Mouse (Mus musculus): ENCODE measurements around the gene Slamf9.

DNA sequence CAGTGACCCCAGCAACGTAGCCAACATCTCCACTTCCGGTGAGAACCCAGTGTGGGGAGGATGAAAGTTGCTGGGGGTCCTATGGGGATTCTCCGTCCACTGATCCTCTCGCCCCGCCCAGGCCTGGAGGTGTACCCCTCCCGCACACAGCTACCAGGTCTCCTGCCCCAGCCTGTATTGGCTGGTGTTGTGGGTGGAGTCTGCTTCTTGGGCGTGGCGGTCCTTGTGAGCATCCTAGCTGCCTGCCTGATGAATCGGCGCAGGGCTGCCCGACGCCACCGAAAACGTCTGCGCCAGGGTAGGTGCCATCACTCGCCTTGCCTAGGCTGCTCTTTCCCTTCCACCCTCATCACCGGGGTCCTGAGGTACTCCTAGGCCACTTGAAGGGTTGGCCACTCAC is 20.9 kb downstream of the Slamf9 start:
- TF ChIP-seq EP300 (IDR thresholded peaks at IDR 0.05; ENCODE audit: low read depth in 1 of 2, low read length in 2 of 2) (no peak), CTCF (IDR thresholded peaks at IDR 0.05 in 2 of 3, conservative IDR thresholded peaks at IDR 0.05 in 1 of 3; ENCODE audit: control insufficient read depth in 1 of 3, insufficient read depth in 1 of 3, low read depth in 2 of 3, low read length in 3 of 3, poor library complexity in 1 of 3, severe bottlenecking in 1 of 3) (no peak), POLR2AphosphoS2 (IDR thresholded peaks at IDR 0.05; ENCODE audit: low read length) (no peak), POLR2A (IDR thresholded peaks at IDR 0.05; ENCODE audit: control insufficient read depth in 1 of 2, insufficient read depth in 1 of 2, low read depth in 1 of 2, low read length in 2 of 2, poor library complexity in 1 of 2) (no peak), RCOR1 (IDR thresholded peaks at IDR 0.05; ENCODE audit: low read depth, low read length) (no peak), KAT2A (conservative IDR thresholded peaks at IDR 0.05; ENCODE audit: low read depth, low read length) (no peak), MAFK (IDR thresholded peaks at IDR 0.05; ENCODE audit: borderline replicate concordance, low read depth, low read length) (no peak), RAD21 (IDR thresholded peaks at IDR 0.05; ENCODE audit: low read depth, low read length) (no peak), USF1 (IDR thresholded peaks at IDR 0.05; ENCODE audit: low read depth, low read length) (no peak), CHD2 (IDR thresholded peaks at IDR 0.05; ENCODE audit: low read length) (no peak), ELF1 (IDR thresholded peaks at IDR 0.05; ENCODE audit: low read depth, low read length) (no peak), ZNF384 (IDR thresholded peaks at IDR 0.05; ENCODE audit: low read depth, low read length) (no peak), TBP (IDR thresholded peaks at IDR 0.05; ENCODE audit: low read depth, low read length) (no peak), ETS1 (IDR thresholded peaks at IDR 0.05; ENCODE audit: low read depth, low read length) (no peak)

Data from MEL (cell line).